Mouse (Mus musculus) brain, embryonic 18.5 days (tissue): ENCODE data around the gene Runx2.

ENCODE experiments used
- DNase-seq: peaks from one replicate; pipeline ENCODE4 v3.0.0-alpha.2; 2012; ENCODE audit warnings: low read depth, low spot score

The Runx2 gene

DNA sequence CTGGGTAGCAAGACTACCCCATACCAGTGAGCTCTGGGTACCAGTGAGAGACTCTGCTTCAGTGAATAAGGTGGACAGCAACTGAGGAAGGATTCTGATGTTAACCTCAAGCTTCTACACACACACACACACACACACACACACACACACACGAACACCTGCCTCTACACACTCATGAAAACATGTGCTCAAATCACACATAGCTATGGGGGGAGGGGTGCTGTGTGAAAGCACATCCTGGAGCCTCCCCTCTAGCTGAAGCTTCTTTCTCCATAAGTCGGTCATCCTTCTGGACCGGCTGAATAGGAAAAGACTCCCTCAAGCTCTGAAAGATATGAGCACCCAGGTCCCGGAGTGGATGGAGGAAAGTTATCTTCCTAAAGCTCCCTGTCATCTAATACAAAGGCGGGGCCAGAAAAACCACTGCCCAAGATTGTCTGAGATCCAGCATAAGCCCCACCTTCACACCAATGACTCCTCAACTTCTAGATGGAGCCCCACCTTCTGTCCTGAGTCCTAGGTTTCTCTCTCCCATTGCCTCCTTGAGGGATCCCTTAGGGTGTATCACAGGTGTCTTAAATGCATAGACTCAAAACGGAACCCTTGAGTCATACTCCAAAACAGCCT lies 152.4 kb downstream of the Runx2 start:
- no peak for DNase-seq

DNA sequence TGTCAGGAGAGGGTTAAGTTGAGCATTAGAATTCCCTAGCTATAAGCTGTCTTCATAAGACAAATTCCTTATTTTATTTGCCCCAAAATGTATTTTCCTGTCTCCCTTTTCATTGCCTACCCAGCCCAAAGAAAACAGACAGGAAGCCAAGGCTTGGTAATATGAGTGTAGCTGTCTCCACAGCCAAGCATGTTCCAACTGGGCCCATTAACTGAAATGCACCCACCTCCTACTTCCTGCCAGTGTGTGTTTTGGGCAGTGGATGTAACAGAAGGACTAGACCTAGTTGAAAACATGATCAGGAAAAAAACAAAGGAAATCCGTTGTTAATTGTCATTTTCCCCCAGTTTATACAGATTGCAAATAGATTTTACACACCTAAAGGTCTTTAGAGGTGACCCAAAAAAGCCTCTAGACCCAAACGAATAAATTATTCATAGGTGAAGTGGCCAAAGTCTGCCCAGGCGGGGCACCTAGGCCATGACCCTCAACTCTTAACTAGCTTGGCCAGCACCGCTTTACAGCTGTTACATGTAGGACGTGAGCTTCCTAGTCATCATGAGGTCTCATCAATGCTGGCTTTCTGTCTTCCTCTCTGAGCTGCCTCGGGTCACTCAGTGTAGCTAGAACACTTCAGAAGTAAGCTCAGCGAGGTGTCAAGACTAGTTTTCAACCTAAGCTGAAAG lies 154.3 kb downstream of the Runx2 start:
- no peak for DNase-seq

DNA sequence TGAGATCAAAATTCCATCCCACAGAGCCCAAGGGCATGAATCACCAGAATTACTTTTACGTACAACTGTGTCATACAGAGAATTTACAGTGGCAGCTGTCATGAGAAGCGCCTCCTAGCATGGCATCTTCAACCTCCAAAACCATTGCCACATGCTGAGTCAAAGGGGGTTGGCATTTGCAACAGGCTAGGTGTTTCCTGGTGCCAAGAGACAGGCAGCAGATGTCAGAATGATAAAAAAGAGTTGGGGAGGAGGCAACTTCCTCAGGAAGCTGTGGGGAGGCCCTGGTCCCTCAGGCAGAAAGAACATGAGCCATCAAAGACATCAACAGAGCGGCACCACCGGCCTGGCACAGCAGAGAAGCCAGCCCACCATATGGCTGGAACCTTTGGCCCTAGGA lies 160.1 kb downstream of the Runx2 start:
- no peak for DNase-seq

DNA sequence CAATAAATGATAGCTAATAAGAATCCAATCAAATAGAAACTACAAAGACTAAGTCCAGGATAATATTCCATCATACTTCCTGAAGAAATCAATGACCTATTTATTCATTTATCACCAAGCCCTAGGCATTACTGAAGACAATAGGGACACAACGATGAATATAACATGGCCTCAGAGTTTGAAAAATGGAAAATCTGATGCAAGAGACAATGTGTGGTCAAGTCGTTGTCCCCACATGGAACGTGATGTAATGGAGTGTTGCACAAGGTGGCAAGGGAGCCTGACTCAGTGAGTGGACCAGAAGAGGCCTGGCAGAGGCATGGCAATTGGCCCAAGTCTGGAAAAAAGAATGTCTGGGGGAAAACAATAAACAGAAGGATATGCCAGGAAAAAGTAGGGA lies 161.5 kb downstream of the Runx2 start:
- DNase-seq = no peak

DNA sequence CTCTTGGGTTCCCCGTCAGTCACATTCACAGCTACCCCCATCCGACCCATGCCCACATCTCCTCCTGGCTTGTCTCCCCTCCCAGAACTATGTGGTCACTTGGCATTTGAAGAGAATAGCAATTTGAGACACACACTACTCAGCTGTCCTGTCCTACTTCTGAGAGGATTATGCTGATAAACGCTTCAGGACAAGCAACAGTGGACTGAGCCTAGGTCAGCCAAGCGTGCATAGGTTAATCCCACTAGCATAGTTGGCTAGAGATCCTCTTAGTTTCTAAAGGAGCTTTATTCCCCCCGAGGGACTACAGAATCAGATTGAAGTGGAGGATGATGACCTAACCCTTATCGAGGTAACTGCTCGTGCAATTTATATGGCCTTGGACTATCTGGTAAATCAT lies 162.5 kb downstream of the Runx2 start:
- no peak for DNase-seq

DNA sequence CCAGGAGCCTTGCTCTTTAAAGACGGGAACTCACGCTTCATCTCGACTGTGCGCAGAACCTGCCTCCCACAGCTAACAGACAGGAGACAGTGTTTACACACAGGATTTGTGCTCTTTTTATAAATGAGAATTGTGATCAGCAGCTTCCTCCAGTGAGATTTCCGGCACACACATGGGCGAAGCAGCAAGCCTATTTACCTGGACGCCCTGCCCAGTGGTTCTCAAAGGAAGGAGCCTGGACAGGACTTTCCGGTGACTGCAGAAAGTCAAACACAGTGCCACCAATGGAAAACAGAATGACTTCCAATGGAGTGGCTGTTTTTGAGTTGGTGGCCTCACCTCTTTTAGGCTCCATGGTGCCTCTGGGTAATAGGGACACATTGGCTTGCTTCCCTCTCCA lies 163.0 kb downstream of the Runx2 start:
- DNase-seq = no peak

DNA sequence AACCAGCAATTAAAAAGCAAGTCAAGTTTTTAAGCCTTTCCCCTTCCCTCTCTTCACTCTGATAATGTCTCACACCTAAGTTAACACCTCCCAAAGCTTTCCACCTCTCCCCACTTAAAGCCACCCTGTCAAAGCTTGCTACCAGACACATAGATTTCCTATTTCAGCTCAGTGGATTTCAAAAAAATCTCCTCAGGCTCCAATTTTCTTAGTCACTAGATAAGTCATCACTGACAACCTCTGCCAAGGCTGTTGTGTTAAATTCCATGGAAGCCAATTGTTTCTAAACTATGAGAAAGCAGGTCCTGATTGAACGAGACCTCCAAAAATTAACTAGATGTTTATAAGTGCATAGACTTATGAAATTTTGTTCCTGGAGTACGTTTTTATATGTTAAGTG lies 164.2 kb downstream of the Runx2 start:
- DNase-seq = no peak

DNA sequence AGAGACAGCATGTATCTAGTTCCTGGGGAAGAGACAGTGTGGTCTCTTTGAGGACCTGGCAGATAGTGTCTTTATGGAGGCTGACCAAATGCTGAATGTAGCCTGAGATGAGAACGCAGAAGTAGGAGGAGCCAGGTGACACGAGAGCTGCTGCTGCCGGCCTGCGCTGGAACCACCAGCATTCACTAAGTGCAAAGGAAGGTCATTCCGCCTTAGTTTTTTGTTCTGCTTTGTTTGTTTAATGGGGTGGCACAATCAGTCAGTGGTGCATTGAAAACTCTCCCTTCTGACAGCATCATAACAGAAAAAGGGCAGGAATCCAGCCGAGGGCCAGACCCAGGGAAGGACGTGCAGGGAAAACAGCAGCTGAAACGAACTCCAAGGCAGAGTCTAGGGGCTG lies 165.5 kb downstream of the Runx2 start:
- DNase-seq = no peak

DNA sequence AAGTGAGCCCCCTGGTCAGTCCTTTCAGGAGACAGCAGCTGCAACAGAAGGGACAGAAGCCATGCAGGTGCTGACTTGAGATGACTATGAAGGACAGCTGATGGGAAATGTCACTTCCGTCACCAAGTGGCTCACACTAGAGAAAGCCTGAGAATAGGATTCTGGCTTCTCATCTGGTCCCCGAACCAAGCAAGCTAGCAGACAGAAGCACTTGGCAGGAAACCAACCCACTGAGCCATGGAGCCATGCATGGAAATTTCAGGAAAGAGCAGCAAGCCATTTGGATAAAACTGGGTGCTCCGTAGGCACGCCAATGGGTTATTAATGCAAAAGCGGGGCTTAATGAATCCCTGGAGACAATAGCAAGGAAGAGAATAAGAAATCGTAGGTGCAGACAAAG lies 166.7 kb downstream of the Runx2 start:
- DNase-seq = no peak

DNA sequence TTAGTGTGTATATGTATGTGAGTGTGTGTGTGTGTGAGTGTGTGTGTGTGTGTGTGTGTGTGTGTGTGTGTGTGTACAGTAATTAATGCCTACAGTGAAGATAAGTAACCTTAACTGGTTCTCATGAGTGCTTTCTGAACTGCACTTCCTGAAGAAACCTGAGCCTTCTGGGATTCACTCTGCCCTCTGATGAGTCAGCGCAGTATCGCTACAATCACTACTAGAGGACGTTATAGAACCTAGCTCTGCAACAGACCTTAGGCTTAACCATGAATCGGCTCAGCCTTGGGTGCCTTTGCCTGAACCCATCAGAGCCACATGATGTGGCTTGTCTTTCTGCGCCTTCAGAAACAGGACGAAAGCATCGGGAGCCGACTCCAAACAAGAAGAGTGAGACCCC lies 169.5 kb downstream of the Runx2 start:
- no peak for DNase-seq

DNA sequence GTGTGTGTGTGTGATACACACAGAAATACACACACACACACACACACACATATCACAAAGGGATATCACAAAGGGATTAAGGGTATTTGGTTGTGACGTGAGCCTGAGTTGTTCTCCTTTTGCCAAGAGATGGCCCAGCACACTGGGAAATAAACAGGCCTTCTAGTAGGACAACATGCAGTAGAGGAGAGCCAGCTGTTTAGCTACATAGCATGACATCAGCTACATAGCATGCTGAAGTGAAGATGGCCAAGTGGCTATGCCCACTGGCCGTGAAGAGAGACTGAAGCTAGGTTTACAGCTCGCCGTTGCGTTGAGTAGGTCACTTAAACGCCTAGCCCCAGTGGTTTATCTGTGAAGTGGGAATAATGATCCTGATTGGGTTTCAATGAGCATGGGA lies 171.3 kb downstream of the Runx2 start:
- DNase-seq = no peak

DNA sequence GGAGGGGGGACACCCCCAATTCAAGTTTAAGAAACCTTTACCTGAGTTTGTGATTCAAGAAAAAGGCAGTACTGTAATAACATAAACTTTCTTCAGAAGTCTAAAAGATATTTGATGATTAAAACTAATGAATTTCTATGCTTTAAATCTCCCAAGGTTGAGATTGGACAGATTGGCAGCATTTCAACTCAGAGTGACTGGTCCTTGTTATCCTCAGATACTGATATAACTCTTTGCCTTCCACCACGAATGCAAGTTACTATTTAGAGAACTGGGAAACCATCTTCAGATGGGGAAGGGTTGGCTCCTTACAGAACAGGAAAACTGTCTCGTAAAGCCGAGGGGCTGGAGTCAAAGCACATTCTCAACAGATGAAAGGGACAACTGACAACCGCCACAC lies 172.5 kb downstream of the Runx2 start:
- DNase-seq = no peak

DNA sequence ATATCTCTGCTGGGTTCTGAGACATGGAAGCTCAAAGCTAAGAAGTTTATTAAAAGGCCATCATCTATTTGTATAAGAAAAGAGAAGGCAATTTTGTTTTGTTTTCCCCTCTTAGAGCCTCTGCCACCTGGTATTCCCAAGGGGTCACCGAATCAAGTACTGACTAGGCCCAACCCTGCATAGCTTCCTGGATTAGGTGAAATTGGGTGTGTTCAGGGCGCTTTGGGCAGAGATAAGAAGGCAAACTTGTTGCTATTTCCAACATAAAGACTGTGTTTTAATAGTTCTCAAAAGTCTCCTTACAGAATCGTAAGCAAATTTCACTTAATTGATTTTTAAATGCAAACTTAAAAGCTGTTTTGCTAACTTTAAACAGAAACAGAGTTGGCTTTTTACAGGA lies 173.7 kb downstream of the Runx2 start:
- DNase-seq = no peak

DNA sequence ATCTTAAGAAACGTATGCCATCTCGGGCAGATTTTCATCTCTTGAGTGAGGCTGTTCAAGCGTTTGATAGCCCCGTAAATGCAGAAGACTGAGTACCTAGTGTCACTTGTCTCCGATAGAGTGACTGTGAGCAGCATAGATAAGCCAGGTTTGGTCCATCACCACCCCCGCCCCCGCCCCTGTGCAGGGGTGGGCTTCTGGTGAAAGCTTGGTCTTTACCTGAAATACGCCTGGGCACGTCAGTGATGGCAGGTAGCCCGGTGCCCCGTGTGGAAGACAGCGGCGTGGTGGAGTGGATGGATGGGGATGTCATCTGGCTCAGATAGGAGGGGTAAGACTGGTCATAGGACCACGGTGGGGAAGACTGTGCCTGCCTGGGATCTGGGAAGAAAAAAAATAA lies 175.2 kb downstream of the Runx2 start:
- DNase-seq = no peak

DNA sequence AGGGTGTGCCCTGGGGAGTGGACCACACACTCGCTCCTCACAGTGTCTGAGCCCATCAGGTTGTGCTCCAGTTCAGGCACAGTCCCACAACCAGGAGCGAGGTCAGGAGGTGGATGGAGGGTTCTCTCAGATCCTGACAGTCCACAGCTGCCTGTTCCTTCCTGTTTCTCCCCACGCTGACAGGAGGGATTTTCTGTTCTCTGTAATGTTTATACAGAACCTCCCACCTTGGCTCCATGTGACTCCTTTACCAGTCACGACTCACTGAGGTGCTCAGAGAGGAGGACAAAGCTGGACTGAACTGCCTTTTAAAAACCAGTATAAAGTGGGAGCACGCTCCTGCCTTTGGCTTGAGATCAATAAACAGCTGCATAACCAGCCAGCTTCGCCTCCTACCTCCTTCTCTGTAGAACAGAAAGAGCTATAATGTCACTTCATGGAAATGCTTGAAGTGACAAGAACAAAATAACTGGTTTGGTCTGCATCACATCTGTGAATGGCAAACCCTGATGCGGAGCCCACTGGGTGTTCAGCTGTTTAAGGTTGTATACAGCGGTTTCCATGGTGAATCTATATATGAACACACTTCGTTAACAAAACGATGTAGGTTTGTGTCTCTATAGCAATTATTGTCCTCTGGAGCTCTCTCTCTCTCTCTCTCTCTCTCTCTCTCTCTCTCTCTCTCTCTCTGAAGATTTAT lies 177.3 kb downstream of the Runx2 start:
- no peak for DNase-seq

DNA sequence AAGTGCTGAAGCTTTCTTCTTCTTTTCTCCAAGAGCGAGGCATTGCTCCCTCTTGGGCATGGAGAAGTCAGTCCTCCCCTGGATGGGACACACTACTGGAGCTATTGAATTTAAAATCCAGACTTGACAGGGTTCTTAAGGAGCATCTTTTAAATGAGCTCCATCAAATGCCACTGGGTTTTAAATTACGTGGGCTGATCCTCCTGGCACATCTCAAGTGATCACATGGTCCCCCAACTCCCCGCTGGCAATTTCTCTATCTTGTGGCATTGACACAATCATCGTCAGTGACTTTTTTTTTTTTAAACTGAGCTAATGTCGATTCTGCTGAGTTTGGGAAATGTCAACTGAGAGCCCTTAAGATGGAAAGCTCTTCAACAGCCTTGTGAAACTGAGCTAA lies 180.1 kb downstream of the Runx2 start:
- no peak for DNase-seq

DNA sequence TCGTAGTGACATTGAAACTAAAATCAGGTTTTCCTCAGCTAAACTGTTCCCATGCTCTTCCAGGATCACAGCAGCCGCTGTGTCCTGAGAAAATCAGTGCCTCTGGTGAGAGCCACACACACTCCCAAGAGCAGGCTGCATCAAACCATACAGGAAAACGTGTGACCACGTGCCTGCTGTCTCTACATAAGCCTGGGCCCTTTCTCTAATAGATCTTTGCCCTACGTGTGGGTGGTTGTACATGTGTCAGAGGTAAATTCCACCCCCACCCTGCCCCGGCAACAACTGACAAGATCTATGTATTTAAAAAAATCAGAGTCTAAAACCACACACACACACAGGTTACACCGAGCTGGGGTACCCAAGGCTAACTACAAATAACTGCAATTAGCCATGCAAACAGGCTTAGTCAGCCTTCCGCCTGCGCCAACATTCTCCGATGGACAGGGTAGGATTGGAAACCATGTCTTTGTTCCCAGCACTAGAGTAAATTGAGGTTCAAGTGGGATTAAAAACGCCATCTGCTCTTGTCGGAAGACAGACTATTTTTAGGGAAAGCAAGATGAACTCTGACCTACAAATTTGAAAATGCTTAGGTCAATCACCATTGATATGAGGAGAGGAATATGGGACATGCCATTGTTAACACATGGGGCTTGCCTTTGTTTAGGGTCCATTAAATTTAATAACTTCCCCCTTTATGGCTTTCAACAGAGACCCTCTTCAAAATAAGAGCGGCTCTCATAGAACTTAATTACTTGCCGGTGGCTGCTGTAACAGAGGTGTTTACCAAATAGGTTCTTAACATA lies 180.8 kb downstream of the Runx2 start:
- no peak for DNase-seq

DNA sequence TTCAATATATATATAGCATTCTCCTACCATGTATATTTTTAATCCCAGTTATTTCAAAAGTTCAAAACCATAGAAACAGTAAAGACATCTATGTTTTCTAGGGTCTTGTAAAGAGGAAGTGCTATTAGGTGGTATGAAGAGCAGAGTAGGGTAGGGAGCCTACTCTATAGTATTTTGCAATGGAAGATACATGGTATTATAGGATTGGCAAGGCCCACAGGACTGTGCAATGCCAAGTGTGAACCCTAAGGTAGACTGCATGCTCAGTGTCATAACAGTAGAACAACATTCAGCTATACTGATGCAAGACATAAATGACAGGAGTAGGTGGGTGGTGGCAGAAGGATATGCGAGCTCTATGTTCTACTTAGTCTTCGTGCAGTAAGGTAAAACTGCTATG lies 181.7 kb downstream of the Runx2 start:
- DNase-seq = no peak

DNA sequence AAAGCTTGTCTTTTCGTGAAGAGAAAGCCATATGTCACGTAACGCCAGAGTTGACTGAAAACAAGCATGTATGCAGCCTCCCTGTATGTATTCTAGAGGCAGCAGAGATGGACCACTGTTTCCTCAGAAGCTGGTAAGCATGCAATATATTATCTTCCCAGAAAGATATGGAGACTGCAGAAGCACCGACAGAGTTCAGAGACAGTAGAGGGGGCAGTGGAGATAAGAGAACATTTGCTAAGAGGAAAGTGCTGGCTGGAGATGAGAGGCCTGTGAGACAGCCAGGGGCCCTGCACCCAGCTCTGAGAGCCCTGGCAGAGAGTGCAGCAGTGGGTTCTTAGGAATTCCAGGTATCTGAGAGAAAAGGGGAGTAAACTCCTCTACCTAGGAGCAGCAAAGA lies 182.3 kb downstream of the Runx2 start:
- no peak for DNase-seq

DNA sequence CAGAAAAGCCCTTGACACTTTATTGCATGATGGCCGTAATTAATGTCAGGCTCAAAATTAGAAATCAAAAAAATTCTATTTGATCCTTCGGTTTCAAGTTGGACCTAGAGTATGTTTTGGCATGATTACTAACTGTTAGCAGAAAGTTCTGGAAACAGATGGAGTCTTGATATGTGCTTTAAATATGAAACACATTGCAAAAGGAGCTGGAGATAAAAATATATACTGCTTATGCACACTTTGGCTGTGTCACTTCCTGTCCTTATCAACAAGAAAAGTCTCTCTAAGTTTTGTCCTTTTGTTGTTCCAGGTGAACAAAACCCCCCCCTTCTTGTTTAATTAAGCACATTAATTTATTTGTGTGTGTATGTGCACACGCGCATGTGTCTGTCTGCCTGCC lies 183.0 kb downstream of the Runx2 start:
- no peak for DNase-seq

DNA sequence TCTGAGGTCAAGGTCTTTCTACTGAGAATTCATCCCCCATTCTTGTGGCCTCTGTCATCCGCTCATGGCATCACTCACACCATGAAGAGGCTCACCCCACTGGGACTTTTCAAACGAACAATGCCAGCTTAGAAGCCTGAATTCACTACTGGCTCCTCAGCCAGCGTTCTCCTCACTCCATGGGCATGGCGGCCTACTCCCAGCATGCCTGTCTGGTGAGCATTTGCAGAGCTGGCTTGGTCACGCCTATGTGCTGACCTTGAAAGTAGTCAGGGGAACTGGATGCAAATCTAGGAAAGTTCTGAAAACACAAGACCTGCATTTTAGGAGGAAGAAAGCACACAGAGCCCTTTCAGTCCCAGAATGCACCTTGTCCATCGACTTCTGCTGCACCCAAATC lies 187.3 kb downstream of the Runx2 start:
- no peak for DNase-seq

DNA sequence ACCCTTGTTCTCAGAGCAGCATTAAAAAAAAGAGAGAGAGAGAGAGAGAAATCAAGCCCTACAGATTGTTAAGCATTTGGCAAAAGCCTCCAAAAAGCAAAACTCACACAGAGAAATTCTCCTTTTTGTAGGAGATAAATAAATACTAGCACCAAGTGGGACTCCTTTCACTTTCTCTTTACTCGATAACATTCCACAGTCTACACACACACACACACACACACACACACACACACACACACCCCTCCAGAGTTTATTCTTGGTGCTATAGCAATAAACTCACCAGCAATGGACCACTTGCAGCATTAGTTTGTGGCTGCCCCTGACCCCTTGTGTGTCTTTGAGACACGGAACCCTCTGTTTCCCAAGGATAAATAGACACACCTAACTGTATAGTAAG lies 190.9 kb downstream of the Runx2 start:
- no peak for DNase-seq
